Mouse (Mus musculus) myocyte (in vitro differentiated cells): ENCODE measurements at regions not wholly inside any gene's neighbourhood (a gene's known extent, or its start where the extent isn't known, plus 50 kb on each side); places are given as distances from the start of the nearest gene placed in this dataset.

ENCODE experiments used
- H3K27me3 ChIP-seq: one replicate; pipeline ENCODE4 v1.6.1; 2011; ENCODE audit not compliant: control insufficient read depth, insufficient read depth, insufficient read length
- H3K36me3 ChIP-seq: one replicate; pipeline ENCODE4 v1.6.1; 2011; ENCODE audit not compliant: control insufficient read depth, insufficient read depth
- H3K4me2 ChIP-seq: one replicate; pipeline ENCODE4 v1.6.1; 2011; ENCODE audit warnings: low read depth, control low read depth
- H3K4me3 ChIP-seq: one replicate; pipeline ENCODE4 v1.5.1; 2011; ENCODE audit warnings: mild to moderate bottlenecking, control low read depth, moderate library complexity
- H3K79me2 ChIP-seq: one replicate; pipeline ENCODE4 v1.6.1; 2011; ENCODE audit not compliant: control insufficient read depth, insufficient read depth
- H3ac ChIP-seq: one replicate; pipeline ENCODE4 v1.6.1; 2011; ENCODE audit not compliant: control insufficient read depth, insufficient read length
- CEBPB ChIP-seq: IDR thresholded peaks from 2 replicates; pipeline ENCODE4 v1.6.1; 2011; ENCODE audit warnings: mild to moderate bottlenecking, moderate library complexity; ENCODE audit not compliant: poor library complexity, insufficient read depth, severe bottlenecking
- E2F4 ChIP-seq: IDR thresholded peaks from one replicate; pipeline ENCODE4 v1.6.1; 2011; ENCODE audit warnings: mild to moderate bottlenecking, control low read depth, moderate library complexity; ENCODE audit not compliant: insufficient read depth
- MAX ChIP-seq: IDR thresholded peaks from one replicate; pipeline ENCODE4 v1.6.1; 2011; ENCODE audit warnings: low read depth, mild to moderate bottlenecking, control low read depth
- MYOD1 ChIP-seq, 3 experiments: IDR thresholded peaks; one replicate each; pipeline ENCODE4 v1.6.1; 2011; ENCODE audit warnings: control low read depth in 2 of 3, low read depth in 2 of 3, mild to moderate bottlenecking in 2 of 3, moderate library complexity in 1 of 3; ENCODE audit not compliant: insufficient read length in 2 of 3, control insufficient read depth in 1 of 3
- MYOG ChIP-seq, 3 experiments: IDR thresholded peaks; one replicate each; pipeline ENCODE4 v1.6.1; 2011; ENCODE audit warnings: control low read depth in 2 of 3, low read depth in 2 of 3, mild to moderate bottlenecking in 2 of 3; ENCODE audit not compliant: insufficient read length in 2 of 3, control insufficient read depth in 1 of 3, insufficient read depth in 1 of 3
- POLR2A ChIP-seq: IDR thresholded peaks from one replicate; pipeline ENCODE4 v1.6.1; 2011; ENCODE audit warnings: low read depth, mild to moderate bottlenecking, control low read depth, moderate library complexity; ENCODE audit not compliant: insufficient read length
- POLR2AphosphoS2 ChIP-seq: IDR thresholded peaks from one replicate; pipeline ENCODE4 v1.6.1; 2011; ENCODE audit warnings: low read depth, control low read depth; ENCODE audit not compliant: insufficient read length
- REST ChIP-seq: IDR thresholded peaks from one replicate; pipeline ENCODE4 v1.6.1; 2011; ENCODE audit warnings: mild to moderate bottlenecking, control low read depth, moderate library complexity; ENCODE audit not compliant: insufficient read depth, insufficient read length
- SRF ChIP-seq: IDR thresholded peaks from one replicate; pipeline ENCODE4 v1.6.1; 2011; ENCODE audit warnings: low read depth; ENCODE audit not compliant: control insufficient read depth, insufficient read length
- TCF12 ChIP-seq: IDR thresholded peaks from one replicate; pipeline ENCODE4 v1.6.1; 2011; ENCODE audit warnings: mild to moderate bottlenecking, control low read depth; ENCODE audit not compliant: poor library complexity, insufficient read depth, severe bottlenecking
- TCF3 ChIP-seq: IDR thresholded peaks from one replicate; pipeline ENCODE4 v1.6.1; 2011; ENCODE audit warnings: low read depth, control low read depth; ENCODE audit not compliant: insufficient read length
- USF1 ChIP-seq: IDR thresholded peaks from one replicate; pipeline ENCODE4 v1.6.1; 2011; ENCODE audit warnings: low read depth, mild to moderate bottlenecking, control low read depth, moderate library complexity

GRCm38 (mm10) chr5:45298872-45299271 lies 151.2 kb downstream of the Qdpr start:
- Histone ChIP-seq H3K36me3 (no peaks in the 10 kb centered on the region), H3K79me2 (peaks cover 3% of the 10 kb centered on the region), H3K27me3 (no peaks in the 10 kb centered on the region), H3ac (no peak overlapping the region), H3K4me2 (no peak overlapping the region), H3K4me3 (no peak overlapping the region)
- TF ChIP-seq TCF3 (no peak), MYOD1 (IDR thresholded peaks at IDR 0.05; ENCODE audit: control insufficient read depth in 1 of 3, insufficient read length in 2 of 3, low read depth in 2 of 3) (no peak), MYOG (IDR thresholded peaks at IDR 0.05; ENCODE audit: control insufficient read depth in 1 of 3, insufficient read depth in 1 of 3, insufficient read length in 2 of 3, low read depth in 2 of 3) (no peak)

GRCm38 (mm10) chr5:45295134-45295533 lies 154.9 kb downstream of the Qdpr start:
- Histone ChIP-seq H3ac (no peak overlapping the region), H3K36me3 (no peaks in the 10 kb centered on the region), H3K27me3 (no peaks in the 10 kb centered on the region), H3K4me2 (peak overlapping the region; percentile 59), H3K4me3 (peak overlapping the region; percentile 27), H3K79me2 (peaks cover 14% of the 10 kb centered on the region)
- no peak for TF ChIP-seq MAX
- peak; percentile 75 for TF ChIP-seq CEBPB
- TF ChIP-seq TCF12 = no peak
- TF ChIP-seq TCF3 = no peak

- H3K4me3 ChIP-seq = peak overlapping the region; percentile 27
- H3K27me3 ChIP-seq = no peaks in the 10 kb centered on the region
- H3K4me2 ChIP-seq = peak overlapping the region; percentile 59
- TF ChIP-seq POLR2AphosphoS2 (no peak), SRF (no peak), REST (no peak), USF1 (no peak), TCF3 (no peak), CEBPB (no peak), POLR2A (no peak), MYOD1 (IDR thresholded peaks at IDR 0.05; ENCODE audit: control insufficient read depth in 1 of 3, insufficient read length in 2 of 3, low read depth in 2 of 3) (no peak), MYOG (IDR thresholded peaks at IDR 0.05; ENCODE audit: control insufficient read depth in 1 of 3, insufficient read depth in 1 of 3, insufficient read length in 2 of 3, low read depth in 2 of 3) (no peak), E2F4 (no peak), TCF12 (no peak), MAX (no peak)
- H3K79me2 ChIP-seq = peaks cover 14% of the 10 kb centered on the region
- no peaks in the 10 kb centered on the region for H3K36me3 ChIP-seq
- no peak overlapping the region for H3ac ChIP-seq
Observed at GRCm38 (mm10) chr5:45292833-45293546, 157.0 kb downstream of the Qdpr start.

GRCm38 (mm10) chr5:45292383-45292782 lies 157.7 kb downstream of the Qdpr start:
- TF ChIP-seq POLR2AphosphoS2 (no peak), USF1 (no peak), MYOG (IDR thresholded peaks at IDR 0.05; ENCODE audit: control insufficient read depth in 1 of 3, insufficient read depth in 1 of 3, insufficient read length in 2 of 3, low read depth in 2 of 3) (peak in 1 of 3 experiments; percentile 52), TCF3 (no peak), REST (no peak), TCF12 (no peak), CEBPB (0 out of 2 replicates have a peak, but pooled peaks have one; percentile 14), MYOD1 (IDR thresholded peaks at IDR 0.05; ENCODE audit: control insufficient read depth in 1 of 3, insufficient read length in 2 of 3, low read depth in 2 of 3) (peak in 2 of 3 experiments; percentile 25 to 73), POLR2A (no peak), MAX (no peak), SRF (no peak), E2F4 (no peak)
- Histone ChIP-seq H3K27me3 (no peaks in the 10 kb centered on the region), H3ac (no peak overlapping the region), H3K4me3 (no peak overlapping the region), H3K4me2 (peak overlapping the region; percentile 26), H3K79me2 (peaks cover 14% of the 10 kb centered on the region), H3K36me3 (no peaks in the 10 kb centered on the region)

- Histone ChIP-seq H3K4me2 (no peak overlapping the region), H3K4me3 (no peak overlapping the region), H3K36me3 (no peaks in the 10 kb centered on the region), H3K79me2 (peaks cover 14% of the 10 kb centered on the region), H3ac (no peak overlapping the region), H3K27me3 (no peaks in the 10 kb centered on the region)
- TF ChIP-seq CEBPB (no peak), TCF12 (no peak), MAX (no peak), USF1 (no peak)
Observed at GRCm38 (mm10) chr5:45291752-45292151, 158.3 kb downstream of the Qdpr start.
